Mouse (Mus musculus) adrenal gland, postnatal 36 days (tissue): ENCODE data around the gene Armcx3. TPM values are rescaled to one million over a fixed set of nuclear protein-coding genes. Genes with fewer than 3 reads are reported as not detected.
"Not testable (repeated sequence)": the region's sequence is repeated elsewhere in the genome, so short reads cannot be mapped to it uniquely, and the experiment has no call there.

Source experiments
- DNase-seq, 2 experiments: peaks; one replicate each; pipeline ENCODE4 v3.0.0; 2021; ENCODE audit warnings: mixed read lengths in 1 of 2
- long read RNA-seq, 2 experiments: library from polyadenylated mRNA; stranded (forward); transcript quantifications; one replicate each; pipeline ENCODE4 v2.0.0; 2021; ENCODE audit warnings: borderline sequencing depth in 2 of 2
- total RNA-seq, 2 experiments: library from RNA; stranded (reverse); gene quantifications; 2 replicates each; pipeline ENCODE4 v1.2.3; 2021

Gene Armcx3
- 10 to 100 TPM; 48.5 to 70.3 TPM for total RNA-seq
- long read RNA-seq, experiment 1, transcript Armcx3-201 (5 exons, 3,327 nt), result major isoform, 78 of 91 reads
- long read RNA-seq, experiment 1, partial matches to known transcripts, result 9 of 91 reads
- long read RNA-seq, experiment 1, other reads (novel, unspliced or antisense), result 1 of 91 reads
- long read RNA-seq, experiment 2, transcript Armcx3-201 (5 exons, 3,327 nt), result major isoform, 10 of 14 reads
- long read RNA-seq, experiment 2, partial matches to known transcripts, result 0 of 14 reads
- long read RNA-seq, experiment 2, other reads (novel, unspliced or antisense), result 3 of 14 reads

- peak; percentile 68 to 77 for DNase-seq
Measured at GRCm38 (mm10) chrX:134756434-134757292, at the start of gene Armcx3. TSS of gene Armcx3 (plus strand) at chrX:134756595.

GRCm38 (mm10) chrX:134716863-134717262 lies 39.5 kb upstream of the Armcx3 start:
- DNase-seq, result no peak

- peak; percentile 69 to 70 for DNase-seq
Measured at GRCm38 (mm10) chrX:134717752-134718308, 38.6 kb upstream of the Armcx3 start, which contains the start of gene Armcx1. TSS of gene Armcx1 (plus strand) at chrX:134717963.

GRCm38 (mm10) chrX:134718524-134718923 lies 37.9 kb upstream of the Armcx3 start:
- peak; percentile 56 to 73 for DNase-seq

GRCm38 (mm10) chrX:134723762-134724161 lies 32.6 kb upstream of the Armcx3 start:
- DNase-seq, result not testable (repeated sequence)

- DNase-seq, result peak in 1 of 2 experiments; percentile 9
Measured at GRCm38 (mm10) chrX:134729778-134730177, 26.6 kb upstream of the Armcx3 start.

- DNase-seq, result no peak
Measured at GRCm38 (mm10) chrX:134737796-134738195, 18.6 kb upstream of the Armcx3 start.

GRCm38 (mm10) chrX:134739160-134739559 lies 17.2 kb upstream of the Armcx3 start:
- DNase-seq, result no peak

- DNase-seq, result no peak
Measured at GRCm38 (mm10) chrX:134741862-134742261, 14.5 kb upstream of the Armcx3 start.

- DNase-seq, result peak; percentile 40 to 48
Measured at GRCm38 (mm10) chrX:134746459-134746858, 9.9 kb upstream of the Armcx3 start.

- peak; percentile 68 to 77 for DNase-seq
Measured at GRCm38 (mm10) chrX:134750764-134751592, 5.4 kb upstream of the Armcx3 start, which contains the start of gene Armcx6. TSS of gene Armcx6 (minus strand) at chrX:134751417.

GRCm38 (mm10) chrX:134751910-134752309 lies 4.5 kb upstream of the Armcx3 start:
- no peak for DNase-seq

- DNase-seq, result no peak
Measured at GRCm38 (mm10) chrX:134752584-134752983, 3.8 kb upstream of the Armcx3 start.

GRCm38 (mm10) chrX:134757293-134757995 lies 1.0 kb downstream of the Armcx3 start:
- no peak for DNase-seq

- DNase-seq, result not testable (repeated sequence)
Measured at GRCm38 (mm10) chrX:134763428-134764198, 7.2 kb downstream of the Armcx3 start.

GRCm38 (mm10) chrX:134787728-134788127 lies 31.3 kb downstream of the Armcx3 start:
- no peak for DNase-seq

GRCm38 (mm10) chrX:134807833-134808754 lies 51.7 kb downstream of the Armcx3 start:
- DNase-seq, result peak; percentile 25 to 39

GRCm38 (mm10) chrX:134808755-134809224 lies 52.4 kb downstream of the Armcx3 start, which contains the start of gene Armcx2:
TSS of gene Armcx2 (minus strand) at chrX:134809221.
- DNase-seq, result peak; percentile 42 to 65
